25 mouse cellular contexts compared by ENCODE assay signal in the genomic region with DNA sequence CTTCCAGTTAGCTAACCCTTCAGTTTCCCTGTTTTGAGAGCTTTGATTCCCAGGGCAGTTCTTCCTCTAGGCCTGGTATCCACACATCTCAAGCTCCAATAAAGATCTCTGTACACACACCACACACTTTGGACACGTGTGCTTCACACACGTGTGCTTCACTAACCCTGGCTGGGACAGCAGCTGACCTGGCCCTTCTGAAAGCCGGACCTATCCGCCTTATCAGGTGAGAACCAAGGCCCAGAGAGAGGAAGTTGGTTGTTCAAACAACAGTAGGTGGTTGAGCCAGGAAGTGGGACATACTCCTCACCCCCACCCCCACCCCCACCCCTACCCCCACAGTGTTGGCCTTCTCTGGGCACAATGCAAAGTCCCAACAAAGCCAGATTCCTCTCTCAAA.
"Had no signal": no experiment of that assay in that cellular context is flagged by ENCODE, and none has a peak within 500 bp of the region (broad histone marks: within the 10 kb centered on the region; RNA-seq: fewer than 3 reads in every experiment).

No protein-coding gene starts in this region.

- H3K9me3 ChIP-seq: limb, embryonic 12.5 days; limb, embryonic 15.5 days; liver, embryonic 12.5 days; liver, embryonic 15.5 days; megakaryocyte, embryonic 14.5 days; midbrain, embryonic 10.5 days; midbrain, embryonic 13.5 days had no signal

- H3K36me3 ChIP-seq: limb, embryonic 12.5 days; limb, embryonic 15.5 days; liver, embryonic 12.5 days; liver, embryonic 15.5 days; midbrain, embryonic 10.5 days; midbrain, embryonic 13.5 days had no signal

- H3K4me3 ChIP-seq: left cerebral cortex, adult 2 months; limb, embryonic 12.5 days; limb, embryonic 15.5 days; liver, embryonic 12.5 days; liver, embryonic 15.5 days; megakaryocyte, embryonic 14.5 days; midbrain, embryonic 10.5 days; midbrain, embryonic 13.5 days; myocyte had no signal

- H3K27me3 ChIP-seq: limb, embryonic 12.5 days; limb, embryonic 15.5 days; liver, embryonic 15.5 days; midbrain, embryonic 13.5 days had no signal

- ATAC-seq: inflammation-experienced regulatory T-cells, adult 6 months; intestine, postnatal 0 days; liver, embryonic 12.5 days; midbrain, embryonic 13.5 days; midbrain, embryonic 16.5 days had no signal

- H3K4me1 ChIP-seq: limb, embryonic 12.5 days; limb, embryonic 15.5 days; midbrain, embryonic 10.5 days; midbrain, embryonic 13.5 days had no signal

- H3K27ac ChIP-seq: left cerebral cortex, adult 2 months; limb, embryonic 12.5 days; limb, embryonic 15.5 days; liver, embryonic 12.5 days; liver, embryonic 15.5 days; macrophage; midbrain, embryonic 10.5 days; midbrain, embryonic 13.5 days had no signal

- H3K4me2 ChIP-seq: limb, embryonic 12.5 days; limb, embryonic 15.5 days; liver, embryonic 12.5 days; liver, embryonic 15.5 days; midbrain, embryonic 13.5 days had no signal

- H3K9ac ChIP-seq: limb, embryonic 12.5 days; limb, embryonic 15.5 days; liver, embryonic 12.5 days; liver, embryonic 15.5 days; midbrain, embryonic 13.5 days had no signal

- DNase-seq: kidney, adult 2 months; kidney, postnatal 10 days; kidney, postnatal 36 days; layer of hippocampus, postnatal 36 days; left cerebral cortex, postnatal 4 days; lung, adult 2 months; lung, postnatal 10 days; retina, postnatal 1 day; right cerebral cortex, postnatal 25 days; thymus, adult 2 months; thymus, postnatal 14 days; thymus, postnatal 4 days had no signal
